Mouse (Mus musculus): ENCODE data around the gene Bicral. TPM values are rescaled to one million over a fixed set of nuclear protein-coding genes. Genes with fewer than 3 reads are reported as not detected.
"Not testable (repeated sequence)": the region's sequence is repeated elsewhere in the genome, so short reads cannot be mapped to it uniquely, and the experiment has no call there.

The Bicral gene
- polyA plus RNA-seq, 1 experiment = not detected

GRCm38 (mm10) chr17:46799680-46800079 lies 58.6 kb downstream of the Bicral start:
- WGBS = 81% methylated on average over 10 of the region's 10 CpGs
- Histone ChIP-seq H3K4me1 (ENCODE audit: control insufficient read depth, insufficient read depth, low read length) (peaks cover 5% of the 10 kb centered on the region; the same call in 1 of the 2 replicates), H3K27ac (ENCODE audit: insufficient read depth, low read depth, low read length) (no peak overlapping the region), H3K4me3 (ENCODE audit: insufficient read depth, low read depth, low read length) (no peak overlapping the region)
- no peak for TF ChIP-seq CTCF (IDR thresholded peaks at IDR 0.05; ENCODE audit: insufficient read depth, low read depth, low read length)
- TF ChIP-seq POLR2A (IDR thresholded peaks at IDR 0.05; ENCODE audit: insufficient read depth, low read depth, low read length) = no peak

- no peak overlapping the region for H3K4me3 ChIP-seq (ENCODE audit: insufficient read depth, low read depth, low read length)
- no peak overlapping the region for H3K27ac ChIP-seq (ENCODE audit: insufficient read depth, low read depth, low read length)
- 50% methylated on average over 7 of the region's 8 CpGs for WGBS
- no peak for TF ChIP-seq CTCF (IDR thresholded peaks at IDR 0.05; ENCODE audit: insufficient read depth, low read depth, low read length)
- TF ChIP-seq POLR2A (IDR thresholded peaks at IDR 0.05; ENCODE audit: insufficient read depth, low read depth, low read length) = no peak
- H3K4me1 ChIP-seq (ENCODE audit: control insufficient read depth, insufficient read depth, low read length) = peaks cover 5% of the 10 kb centered on the region; the same call in 1 of the 2 replicates
These were observed 60.9 kb downstream of the Bicral start for GRCm38 (mm10) chr17:46797386-46797785.

- no peak for TF ChIP-seq CTCF (IDR thresholded peaks at IDR 0.05; ENCODE audit: insufficient read depth, low read depth, low read length)
- no peak for TF ChIP-seq POLR2A (IDR thresholded peaks at IDR 0.05; ENCODE audit: insufficient read depth, low read depth, low read length)
- H3K4me1 ChIP-seq (ENCODE audit: control insufficient read depth, insufficient read depth, low read length) = peaks cover 5% of the 10 kb centered on the region; the same call in 1 of the 2 replicates
- 75% methylated on average over 4 of the region's 4 CpGs for WGBS
- no peak overlapping the region for H3K4me3 ChIP-seq (ENCODE audit: insufficient read depth, low read depth, low read length)
- H3K27ac ChIP-seq (ENCODE audit: insufficient read depth, low read depth, low read length) = no peak overlapping the region
These were observed 61.5 kb downstream of the Bicral start for GRCm38 (mm10) chr17:46796743-46797142.

GRCm38 (mm10) chr17:46792963-46793362 lies 65.3 kb downstream of the Bicral start:
- Histone ChIP-seq H3K4me3 (ENCODE audit: insufficient read depth, low read depth, low read length) (no peak overlapping the region), H3K27ac (ENCODE audit: insufficient read depth, low read depth, low read length) (no peak overlapping the region), H3K4me1 (ENCODE audit: control insufficient read depth, insufficient read depth, low read length) (peaks cover 5% of the 10 kb centered on the region; the same call in 1 of the 2 replicates)
- WGBS = 86% methylated on average over 2 of the region's 2 CpGs
- TF ChIP-seq POLR2A (IDR thresholded peaks at IDR 0.05; ENCODE audit: insufficient read depth, low read depth, low read length) (no peak), CTCF (IDR thresholded peaks at IDR 0.05; ENCODE audit: insufficient read depth, low read depth, low read length) (no peak)

- not testable (repeated sequence) for H3K4me1 ChIP-seq (ENCODE audit: control insufficient read depth, insufficient read depth, low read length); H3K4me3 ChIP-seq (ENCODE audit: insufficient read depth, low read depth, low read length); H3K27ac ChIP-seq (ENCODE audit: insufficient read depth, low read depth, low read length)
- WGBS = 46% methylated on average over 2 of the region's 2 CpGs
These were observed 70.3 kb downstream of the Bicral start for GRCm38 (mm10) chr17:46787974-46788373.

GRCm38 (mm10) chr17:46786952-46787351 lies 71.3 kb downstream of the Bicral start:
- WGBS = 97% methylated on average over 5 of the region's 5 CpGs
- no peak overlapping the region for H3K4me3 ChIP-seq (ENCODE audit: insufficient read depth, low read depth, low read length)
- no peaks in the 10 kb centered on the region for H3K4me1 ChIP-seq (ENCODE audit: control insufficient read depth, insufficient read depth, low read length)
- TF ChIP-seq POLR2A (IDR thresholded peaks at IDR 0.05; ENCODE audit: insufficient read depth, low read depth, low read length) (no peak), CTCF (IDR thresholded peaks at IDR 0.05; ENCODE audit: insufficient read depth, low read depth, low read length) (no peak)
- H3K27ac ChIP-seq (ENCODE audit: insufficient read depth, low read depth, low read length) = no peak overlapping the region

GRCm38 (mm10) chr17:46783222-46783565 lies 75.1 kb downstream of the Bicral start:
- H3K27ac ChIP-seq (ENCODE audit: insufficient read depth, low read depth, low read length) = no peak overlapping the region
- H3K4me1 ChIP-seq (ENCODE audit: control insufficient read depth, insufficient read depth, low read length) = peaks cover 3% of the 10 kb centered on the region; the same call in 1 of the 2 replicates
- H3K4me3 ChIP-seq (ENCODE audit: insufficient read depth, low read depth, low read length) = no peak overlapping the region
- 73% methylated on average over 2 of the region's 2 CpGs for WGBS
- TF ChIP-seq CTCF (IDR thresholded peaks at IDR 0.05; ENCODE audit: insufficient read depth, low read depth, low read length) = no peak
- TF ChIP-seq POLR2A (IDR thresholded peaks at IDR 0.05; ENCODE audit: insufficient read depth, low read depth, low read length) = no peak

GRCm38 (mm10) chr17:46782341-46783221 lies 75.7 kb downstream of the Bicral start, which contains the start of gene Rpl7l1:
Rpl7l1 (minus strand) TSS chr17:46782672.
- peak within 1 kb of the TSS; percentile 68 for H3K27ac ChIP-seq (ENCODE audit: insufficient read depth, low read depth, low read length)
- peak within 1 kb of the TSS; percentile 60 for H3K4me3 ChIP-seq (ENCODE audit: insufficient read depth, low read depth, low read length)
- WGBS = under 1% methylated on average over 44 of the region's 44 CpGs
- peaks cover 3% of the 10 kb centered on the region; the same call in 1 of the 2 replicates for H3K4me1 ChIP-seq (ENCODE audit: control insufficient read depth, insufficient read depth, low read length)
- TF ChIP-seq CTCF (IDR thresholded peaks at IDR 0.05; ENCODE audit: insufficient read depth, low read depth, low read length) (no peak; the same call in 1 of the 2 replicates), POLR2A (IDR thresholded peaks at IDR 0.05; ENCODE audit: insufficient read depth, low read depth, low read length) (peak; percentile 89)

GRCm38 (mm10) chr17:46781876-46782275 lies 76.4 kb downstream of the Bicral start:
- Histone ChIP-seq H3K4me1 (ENCODE audit: control insufficient read depth, insufficient read depth, low read length) (peaks cover 3% of the 10 kb centered on the region; the same call in 1 of the 2 replicates), H3K27ac (ENCODE audit: insufficient read depth, low read depth, low read length) (0 out of 2 replicates have a peak overlapping the region, but pooled peaks have one; percentile 6), H3K4me3 (ENCODE audit: insufficient read depth, low read depth, low read length) (peak overlapping the region; percentile 60)
- TF ChIP-seq CTCF (IDR thresholded peaks at IDR 0.05; ENCODE audit: insufficient read depth, low read depth, low read length) = no peak
- no peak for TF ChIP-seq POLR2A (IDR thresholded peaks at IDR 0.05; ENCODE audit: insufficient read depth, low read depth, low read length)
- WGBS = 1% methylated on average over 11 of the region's 11 CpGs
